Mouse (Mus musculus) common myeloid progenitor, adult 5-6 weeks (primary cell): ENCODE results near the gene Tssk3. TPM values are rescaled to one million over a fixed set of nuclear protein-coding genes. Genes with fewer than 3 reads are reported as not detected.
A peak's percentile ranks its signal among the peaks of the same experiment; 100 is the strongest.

Experiments used
- ATAC-seq: replicated peaks from 2 replicates; pipeline ENCODE4 v1.8.0; 2016; ENCODE audit warnings: low read depth, mild to moderate bottlenecking, moderate TSS enrichment, inconsistent platforms; ENCODE audit not compliant: poor library complexity, severe bottlenecking
- total RNA-seq: library from RNA; stranded (forward); fragments of 200-1000, 187-1606 nt; gene quantifications from 2 replicates; pipeline ENCODE4 v1.2.3, GENCODE M21; 2017

Tssk3 gene
- total RNA-seq, 1 experiment from 2014 or later: not detected

DNA sequence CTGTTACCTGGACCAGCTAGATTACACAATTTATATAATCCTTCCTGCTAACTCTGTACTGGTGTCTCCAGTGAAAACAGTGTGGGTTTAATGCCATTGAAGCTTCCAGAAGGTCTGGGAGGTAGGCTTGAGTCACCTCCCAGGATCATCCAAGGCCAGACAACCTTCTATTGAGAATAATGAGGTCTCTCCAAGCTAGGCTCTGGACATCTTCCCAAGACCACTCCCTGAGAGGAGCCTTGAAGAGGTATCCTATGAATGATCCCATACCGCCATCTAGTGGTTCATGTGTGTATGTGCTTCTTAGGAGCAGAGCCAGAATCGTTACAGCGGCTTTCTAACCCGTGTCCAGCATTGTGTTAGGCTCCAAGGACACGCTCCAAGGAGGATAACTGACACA is 35.6 kb downstream of the Tssk3 start:
- peak; percentile 92 for ATAC-seq

GRCm38 (mm10) chr4:129451471-129452169 is 39.2 kb downstream of the Tssk3 start:
- no peak for ATAC-seq

DNA sequence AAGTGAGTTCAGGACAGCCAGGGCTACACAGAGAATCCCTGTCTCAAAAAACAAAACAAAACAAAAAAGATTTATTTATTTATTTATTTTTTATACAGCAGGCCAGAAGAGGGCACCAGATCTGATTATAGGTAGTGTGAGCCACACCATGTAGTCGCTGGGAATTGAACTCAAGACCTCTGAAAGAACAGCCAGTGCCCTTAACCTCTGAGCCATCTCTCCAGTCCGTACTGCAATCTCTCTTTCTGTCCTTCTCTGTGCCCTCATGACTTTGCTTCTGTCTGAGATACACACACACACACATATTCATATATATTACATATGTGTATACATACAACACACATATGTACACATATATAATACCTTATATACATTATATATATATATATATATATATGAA is 40.0 kb downstream of the Tssk3 start:
- ATAC-seq: no peak

DNA sequence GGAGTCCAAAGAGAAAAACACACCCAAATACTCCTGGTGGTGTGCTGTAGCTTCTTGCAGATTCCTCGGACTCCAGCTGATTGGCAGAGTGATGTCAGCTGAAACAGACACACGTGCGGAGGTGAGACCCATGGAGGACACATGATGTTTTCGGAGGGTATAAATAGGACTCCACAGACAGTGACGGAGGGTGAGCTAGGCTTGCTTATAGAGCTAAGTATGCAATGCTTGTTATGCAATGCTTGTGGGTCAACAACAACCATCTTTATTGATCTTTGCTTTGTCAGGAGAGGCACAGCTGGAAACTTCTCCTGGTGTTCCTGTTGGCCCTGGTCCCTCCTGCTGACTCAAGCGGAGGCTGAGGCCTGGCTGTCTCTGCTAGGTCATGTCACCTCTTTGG is 42.1 kb downstream of the Tssk3 start:
- no peak for ATAC-seq

DNA sequence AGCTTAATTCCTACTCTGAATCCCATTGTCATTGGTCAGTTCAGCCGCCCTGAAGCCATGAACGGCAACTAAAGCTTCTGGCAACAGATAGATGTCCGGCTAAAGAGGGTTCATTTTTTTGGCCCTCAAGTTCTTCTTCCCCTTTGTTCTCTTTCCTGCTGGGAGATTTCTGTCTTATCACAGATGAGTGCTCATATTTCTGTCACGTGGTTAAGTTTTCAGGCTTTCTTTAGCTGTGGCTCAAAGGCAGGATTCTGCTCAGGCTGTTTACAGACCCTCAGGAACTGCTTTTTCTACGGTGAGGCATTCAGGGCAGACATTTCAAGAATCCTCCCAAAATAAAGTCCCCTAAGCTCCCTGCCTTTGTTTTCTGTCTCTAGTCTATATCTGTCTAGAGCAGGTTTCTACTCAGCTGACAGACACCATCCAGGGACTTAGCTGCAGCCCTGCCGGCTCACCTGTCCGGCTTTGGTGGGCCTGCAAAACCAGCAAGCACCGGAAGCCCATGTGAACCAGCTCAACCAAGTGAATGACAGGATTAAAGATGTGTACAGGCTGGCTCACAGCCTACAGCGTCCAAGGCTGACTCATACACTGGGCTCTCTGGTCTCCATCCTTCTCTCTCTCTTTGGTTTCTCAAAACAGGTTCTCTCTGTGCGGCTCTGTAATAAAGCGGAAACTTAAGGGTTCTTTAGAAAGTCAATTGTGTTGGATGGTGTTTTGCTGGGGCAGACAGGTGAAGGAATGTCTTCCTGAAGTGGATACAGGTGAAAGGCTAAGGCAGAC is 42.9 kb downstream of the Tssk3 start:
- no peak for ATAC-seq

- ATAC-seq: 0 out of 2 replicates have a peak, but pooled peaks have one; percentile 18
These were observed 43.5 kb downstream of the Tssk3 start for GRCm38 (mm10) chr4:129447360-129447759.

GRCm38 (mm10) chr4:129441145-129441544 is 49.7 kb downstream of the Tssk3 start:
- no peak for ATAC-seq

GRCm38 (mm10) chr4:129440340-129441063 is 50.3 kb downstream of the Tssk3 start, which contains the start of gene Zbtb8b:
TSS of gene Zbtb8b (minus strand) at chr4:129440853.
- no peak for ATAC-seq

Other genes starting within 250 kb of the Tssk3 start
- gene C77080, start 229.6 kb downstream of the Tssk3 start, total RNA-seq: 0.15 and 1.1 TPM in 2 replicates
- not detected in 2 replicates for gene Sync, start 203.4 kb downstream of the Tssk3 start, total RNA-seq
- gene Rbbp4, start 155.7 kb downstream of the Tssk3 start, total RNA-seq: 120 and 139 TPM in 2 replicates
- gene Zbtb8os, start 155.3 kb downstream of the Tssk3 start, total RNA-seq: 59.1 and 73.1 TPM in 2 replicates
- gene Zbtb8a, start 112.9 kb downstream of the Tssk3 start, total RNA-seq: 9.6 and 10.6 TPM in 2 replicates
- not detected in 2 replicates for gene Zbtb8b, start 50.2 kb downstream of the Tssk3 start, total RNA-seq
- gene Bsdc1, start 29.4 kb downstream of the Tssk3 start, total RNA-seq: 23.9 and 26.4 TPM in 2 replicates
- gene Fam229a, start 168 bp upstream of the Tssk3 start, total RNA-seq: not detected in 2 replicates
- gene Marcksl1, start 22.6 kb upstream of the Tssk3 start, total RNA-seq: 80.7 and 93.1 TPM in 2 replicates
- 75.8 and 103 TPM in 2 replicates for gene Hdac1, start 51.7 kb upstream of the Tssk3 start, total RNA-seq
- gene Lck, start 82.6 kb upstream of the Tssk3 start, total RNA-seq: 8.1 and 17.5 TPM in 2 replicates
- not detected in 2 replicates for gene Fam167b, start 87.5 kb upstream of the Tssk3 start, total RNA-seq
- 256 and 262 TPM in 2 replicates for gene Eif3i, start 109.6 kb upstream of the Tssk3 start, total RNA-seq
- 82.7 and 92.3 TPM in 2 replicates for gene Tmem234, start 109.6 kb upstream of the Tssk3 start, total RNA-seq
- gene Dcdc2b, start 123.2 kb upstream of the Tssk3 start, total RNA-seq: not detected in 2 replicates
- gene Iqcc, start 128.1 kb upstream of the Tssk3 start, total RNA-seq: 11.1 and 17.1 TPM in 2 replicates
- gene Ccdc28b, start 132.9 kb upstream of the Tssk3 start, total RNA-seq: 48.6 and 59.3 TPM in 2 replicates
- gene Txlna, start 150.0 kb upstream of the Tssk3 start, total RNA-seq: 112 and 134 TPM in 2 replicates
- gene Kpna6, start 181.7 kb upstream of the Tssk3 start, total RNA-seq: 21.9 and 26.2 TPM in 2 replicates
- 7.9 and 9.6 TPM in 2 replicates for gene Tmem39b, start 205.8 kb upstream of the Tssk3 start, total RNA-seq